Mouse (Mus musculus) frontal cortex, adult 2 months (tissue): ENCODE data around the gene Dusp11. TPM values are rescaled to one million over a fixed set of nuclear protein-coding genes. Genes with fewer than 3 reads are reported as not detected.
"Not testable (repeated sequence)": the region's sequence is repeated elsewhere in the genome, so short reads cannot be mapped to it uniquely, and the experiment has no call there.

Source experiments
- DNase-seq, 2 experiments: peaks; one replicate each; pipeline ENCODE4 v3.0.0; 2022; ENCODE audit warnings: low spot score in 1 of 2; ENCODE audit errors: extremely low spot score in 1 of 2
- polyA plus RNA-seq: library from polyadenylated mRNA; depleted of rRNA; stranded (reverse); fragments of >200 nt; gene quantifications from 2 replicates; pipeline ENCODE4 v1.2.3, GENCODE M21; 2012; rRNA removed

Gene Dusp11
- polyA plus RNA-seq, 1 experiment: 105 TPM

- not testable (repeated sequence) for DNase-seq
These were observed 62.6 kb downstream of the Dusp11 start for GRCm38 (mm10) chr6:85898596-85899475.

- peak in 1 of 2 experiments; percentile 33 for DNase-seq
These were observed 66.3 kb downstream of the Dusp11 start for GRCm38 (mm10) chr6:85895061-85895648.

Other genes starting within 250 kb of the Dusp11 start
- gene Nat8f7, start 248.5 kb downstream of the Dusp11 start, polyA plus RNA-seq: 0.50 and 0.67 TPM in 2 replicates
- gene Nat8f3, start 195.9 kb downstream of the Dusp11 start, polyA plus RNA-seq: 9.9 and 12.1 TPM in 2 replicates
- gene Nat8f6, start 140.7 kb downstream of the Dusp11 start, polyA plus RNA-seq: 1.3 and 1.7 TPM in 2 replicates
- 4.6 and 6.3 TPM in 2 replicates for gene Nat8f5, start 140.7 kb downstream of the Dusp11 start, polyA plus RNA-seq
- 2.8 and 3.5 TPM in 2 replicates for gene Nat8, start 129.6 kb downstream of the Dusp11 start, polyA plus RNA-seq
- gene Nat8f2, start 92.5 kb downstream of the Dusp11 start, polyA plus RNA-seq: 0.32 TPM in 2 replicates
- gene Nat8f4, start 56.8 kb downstream of the Dusp11 start, polyA plus RNA-seq: 8.7 and 8.9 TPM in 2 replicates
- gene Tprkb, start 49.8 kb downstream of the Dusp11 start, polyA plus RNA-seq: 96.5 and 102 TPM in 2 replicates
- gene Nat8f1, start 46.0 kb downstream of the Dusp11 start, polyA plus RNA-seq: 35.5 and 36.2 TPM in 2 replicates
- not detected in 2 replicates for gene Figla, start 54.5 kb upstream of the Dusp11 start, polyA plus RNA-seq
- gene Add2, start 67.0 kb upstream of the Dusp11 start, polyA plus RNA-seq: 100 and 108 TPM in 2 replicates
- gene Tgfa, start 233.6 kb upstream of the Dusp11 start, polyA plus RNA-seq: 19.4 and 20.2 TPM in 2 replicates